Mouse (Mus musculus): ENCODE data around the gene Eno2. TPM values are rescaled to one million over a fixed set of nuclear protein-coding genes. Genes with fewer than 3 reads are reported as not detected.
A peak's percentile ranks its signal among the peaks of the same experiment; 100 is the strongest.

Gene Eno2
- total and polyA plus RNA-seq, 3 experiments = 20.8 to 24.6 (median 23.6) TPM

- Histone ChIP-seq H3K4me2 (ENCODE audit: insufficient read depth, low read depth, poor library complexity, severe bottlenecking) (peak overlapping the region; percentile 73), H3K36me3 (replicated peaks in 1 of 2; ENCODE audit: control insufficient read depth in 1 of 2, insufficient read depth in 1 of 2, low read length in 1 of 2) (peaks cover 38 to 67% of the 10 kb centered on the region in 2 experiments), H3K27ac (ENCODE audit: insufficient read depth, low read depth) (no peak overlapping the region), H3K4me3 (replicated peaks in 1 of 3; ENCODE audit: low read depth in 2 of 3, low read length in 2 of 3, poor library complexity in 1 of 3) (peak overlapping the region; percentile 45 to 63 (median 56)), H3K9ac (ENCODE audit: insufficient read depth, low read depth) (peak overlapping the region; percentile 74), H3K79me2 (replicated peaks; ENCODE audit: control insufficient read depth, extremely low read depth, insufficient read depth, poor library complexity, severe bottlenecking) (0 out of 2 replicates have a peak, but pooled peaks cover 2% of the 10 kb centered on the region), H3K27me3 (replicated peaks) (no peaks in the 10 kb centered on the region), H3K4me1 (ENCODE audit: control insufficient read depth in 1 of 2, insufficient read depth in 2 of 2) (peaks cover 16 to 46% of the 10 kb centered on the region in 2 experiments), H3K9me3 (replicated peaks; ENCODE audit: low read length) (no peaks in the 10 kb centered on the region)
- in situ Hi-C loops (cut with MboI; ENCODE audit: low pct_ligation_motif_present, low pct_unique_long_range_greater_than_20kb, low sequenced_read_pairs) = no loop called here
- TF ChIP-seq ZNF384 (IDR thresholded peaks at IDR 0.05; ENCODE audit: low read depth, low read length) = no peak
- TF ChIP-seq USF2 (conservative IDR thresholded peaks at IDR 0.05; ENCODE audit: low read depth, low read length) = no peak
- TF ChIP-seq POLR2AphosphoS2 (IDR thresholded peaks at IDR 0.05; ENCODE audit: low read depth, low read length) = no peak
- no peak for TF ChIP-seq JUN (IDR thresholded peaks at IDR 0.05; ENCODE audit: insufficient read depth, low read depth, low read length)
- TF ChIP-seq IRF4 (IDR thresholded peaks at IDR 0.05; ENCODE audit: low read depth, low read length) = no peak
- TF ChIP-seq E2F4 (IDR thresholded peaks at IDR 0.05; ENCODE audit: insufficient replicate concordance, low read depth, low read length) = no peak
- dilution Hi-C loops (cut with MboI; ENCODE audit: extremely low pct_ligation_motif_present, extremely low pct_unique_long_range_greater_than_20kb, low sequenced_read_pairs) = no loop called here
- no peak for DNase-seq (ENCODE audit: extremely low read depth)
These were observed 23.2 kb downstream of the Eno2 start for GRCm38 (mm10) chr6:124746296-124746605.

GRCm38 (mm10) chr6:124745490-124746295, 23.8 kb downstream of the Eno2 start:
- peak; percentile 93 for DNase-seq (ENCODE audit: extremely low read depth)
- in situ Hi-C loops (cut with MboI; ENCODE audit: low pct_ligation_motif_present, low pct_unique_long_range_greater_than_20kb, low sequenced_read_pairs) = no loop called here
- Histone ChIP-seq H3K79me2 (replicated peaks; ENCODE audit: control insufficient read depth, extremely low read depth, insufficient read depth, poor library complexity, severe bottlenecking) (0 out of 2 replicates have a peak, but pooled peaks cover 2% of the 10 kb centered on the region), H3K4me1 (ENCODE audit: control insufficient read depth in 1 of 2, insufficient read depth in 2 of 2) (peaks cover 16 to 46% of the 10 kb centered on the region in 2 experiments), H3K9ac (ENCODE audit: insufficient read depth, low read depth) (peak overlapping the region; percentile 74), H3K27me3 (replicated peaks) (no peaks in the 10 kb centered on the region), H3K4me3 (replicated peaks in 1 of 3; ENCODE audit: low read depth in 2 of 3, low read length in 2 of 3, poor library complexity in 1 of 3) (peak overlapping the region; percentile 45 to 63 (median 56)), H3K36me3 (replicated peaks in 1 of 2; ENCODE audit: control insufficient read depth in 1 of 2, insufficient read depth in 1 of 2, low read length in 1 of 2) (peaks cover 38 to 62% of the 10 kb centered on the region in 2 experiments), H3K9me3 (replicated peaks; ENCODE audit: low read length) (no peaks in the 10 kb centered on the region), H3K27ac (ENCODE audit: insufficient read depth, low read depth) (peak overlapping the region; percentile 41), H3K4me2 (ENCODE audit: insufficient read depth, low read depth, poor library complexity, severe bottlenecking) (peak overlapping the region; percentile 73)
- dilution Hi-C loops (cut with MboI; ENCODE audit: extremely low pct_ligation_motif_present, extremely low pct_unique_long_range_greater_than_20kb, low sequenced_read_pairs) = no loop called here
- peak; percentile 89 for TF ChIP-seq SIN3A (IDR thresholded peaks at IDR 0.05; ENCODE audit: low read length)
- peak; percentile 97 for TF ChIP-seq CHD2 (IDR thresholded peaks at IDR 0.05; ENCODE audit: low read length)
- TF ChIP-seq TBP (conservative IDR thresholded peaks at IDR 0.05; ENCODE audit: low read depth, low read length) = no peak
- no peak for TF ChIP-seq UBTF (IDR thresholded peaks at IDR 0.05; ENCODE audit: low read depth, low read length)
- TF ChIP-seq KAT2A (IDR thresholded peaks at IDR 0.05; ENCODE audit: insufficient replicate concordance, low read length) = peak; percentile 84; the same call in 1 of the 2 replicates
- peak; percentile 92; the same call in 1 of the 2 replicates for TF ChIP-seq E2F4 (IDR thresholded peaks at IDR 0.05; ENCODE audit: insufficient replicate concordance, low read depth, low read length)
- TF ChIP-seq HCFC1 (IDR thresholded peaks at IDR 0.05; ENCODE audit: low read depth, low read length) = peak; percentile 90
- TF ChIP-seq MAFK (IDR thresholded peaks at IDR 0.05; ENCODE audit: insufficient replicate concordance, low read length) = peak; percentile 41; the same call in 1 of the 2 replicates
- peak; percentile 71 for TF ChIP-seq RCOR1 (conservative IDR thresholded peaks at IDR 0.05; ENCODE audit: low read depth, low read length)
- peak in 1 of 2 experiments; percentile 87; a peak in 2 of 4 replicates for TF ChIP-seq CTCF (conservative IDR thresholded peaks at IDR 0.05 in 1 of 2, IDR thresholded peaks at IDR 0.05 in 1 of 2; ENCODE audit: low read depth in 2 of 2, low read length in 2 of 2)
- no peak for TF ChIP-seq POLR2AphosphoS2 (IDR thresholded peaks at IDR 0.05; ENCODE audit: low read depth, low read length)
- TF ChIP-seq GABPA (IDR thresholded peaks at IDR 0.05; ENCODE audit: insufficient replicate concordance, low read depth, low read length) = peak; percentile 78; the same call in 1 of the 2 replicates
- peak; percentile 68 for TF ChIP-seq NRF1 (IDR thresholded peaks at IDR 0.05; ENCODE audit: low read depth, low read length)
- peak; percentile 33; the same call in 1 of the 2 replicates for TF ChIP-seq USF1 (IDR thresholded peaks at IDR 0.05; ENCODE audit: low read depth, low read length)
- peak; percentile 79; the same call in 1 of the 2 replicates for TF ChIP-seq MXI1 (IDR thresholded peaks at IDR 0.05; ENCODE audit: low read depth, low read length)
- no peak; the same call in 1 of the 2 replicates for TF ChIP-seq JUN (IDR thresholded peaks at IDR 0.05; ENCODE audit: insufficient read depth, low read depth, low read length)
- peak; percentile 91 for TF ChIP-seq ELF1 (IDR thresholded peaks at IDR 0.05; ENCODE audit: low read depth, low read length)
- peak; percentile 93 for TF ChIP-seq TCF12 (IDR thresholded peaks at IDR 0.05; ENCODE audit: low read depth, low read length)
- peak; percentile 92 for TF ChIP-seq ZMIZ1 (IDR thresholded peaks at IDR 0.05; ENCODE audit: low read depth, low read length)
- TF ChIP-seq ZC3H11A (IDR thresholded peaks at IDR 0.05; ENCODE audit: low read depth, low read length) = peak; percentile 46; the same call in 1 of the 2 replicates
- TF ChIP-seq SMC3 (IDR thresholded peaks at IDR 0.05; ENCODE audit: low read depth, low read length) = peak; percentile 79
- TF ChIP-seq MYC (IDR thresholded peaks at IDR 0.05; ENCODE audit: low read depth, low read length) = peak; percentile 75; the same call in 1 of the 2 replicates
- no peak for TF ChIP-seq CHD1 (IDR thresholded peaks at IDR 0.05; ENCODE audit: low read depth, low read length)
- TF ChIP-seq IRF4 (IDR thresholded peaks at IDR 0.05; ENCODE audit: low read depth, low read length) = peak; percentile 86
- 0 out of 2 replicates have a peak, but pooled peaks have one; percentile 52 for TF ChIP-seq EP300 (IDR thresholded peaks at IDR 0.05; ENCODE audit: low read length)
- TF ChIP-seq BHLHE40 (IDR thresholded peaks at IDR 0.05; ENCODE audit: low read depth, low read length) = no peak
- TF ChIP-seq ZKSCAN1 (IDR thresholded peaks at IDR 0.05; ENCODE audit: borderline replicate concordance, low read depth, low read length) = 0 out of 2 replicates have a peak, but pooled peaks have one; percentile 21
